Mouse (Mus musculus) liver, embryonic 14.5 days (tissue): Measurements from ENCODE around the gene Chpf.

Source experiments
- CTCF ChIP-seq: IDR thresholded peaks from 2 replicates; pipeline ENCODE4 v1.5.1; 2016; ENCODE audit warnings: antibody characterized with exemption, low read depth, control low read depth
- EP300 ChIP-seq: IDR thresholded peaks from 2 replicates; pipeline ENCODE4 v1.6.1; 2016; ENCODE audit warnings: antibody characterized with exemption, low read depth

- no peak for TF ChIP-seq CTCF
- no peak for TF ChIP-seq EP300
Measured at GRCm38 (mm10) chr1:75442171-75442570, 36.9 kb downstream of the Chpf start.
